ENCODE assay signal across 18 mouse cellular contexts in genomic region chr4:72122343-72122742, GRCm38 (mm10).
DNase-seq lines count a peak whose midpoint lies in the region; ATAC-seq and TF ChIP-seq lines count a peak whose summit lies in the region.
"Had no signal": no experiment of that assay in that cellular context is flagged by ENCODE, and none has a peak within 500 bp of the region (broad histone marks: within the 10 kb centered on the region; RNA-seq: fewer than 3 reads in every experiment).

No protein-coding gene starts in this region.

- no peak overlapping the region for H3K4me3 ChIP-seq in heart, embryonic 11.5 days (ENCODE audit: low read depth, low read length)
- H3K4me3 ChIP-seq in intestine, embryonic 15.5 days (replicated peaks) = no peak overlapping the region
- no peak overlapping the region for H3K4me3 ChIP-seq in lung, embryonic 14.5 days (ENCODE audit: low read depth, low read length)
- H3K4me3 ChIP-seq: forebrain, embryonic 13.5 days; gastrocnemius, adult 2 months; heart, embryonic 13.5 days; neural tube, embryonic 13.5 days had no signal

- no peak overlapping the region for H3K27ac ChIP-seq in heart, embryonic 11.5 days (ENCODE audit: low read depth, low read length)
- H3K27ac ChIP-seq in intestine, embryonic 15.5 days = no peak overlapping the region
- H3K27ac ChIP-seq in lung, embryonic 14.5 days (ENCODE audit: low read depth) = no peak overlapping the region
- H3K27ac ChIP-seq: forebrain, embryonic 13.5 days; gastrocnemius, adult 2 months; heart, embryonic 13.5 days; neural tube, embryonic 13.5 days had no signal

- no peaks in the 10 kb centered on the region for H3K4me1 ChIP-seq in heart, embryonic 11.5 days (ENCODE audit: control insufficient read depth, insufficient read depth, low read length)
- no peaks in the 10 kb centered on the region for H3K4me1 ChIP-seq in intestine, embryonic 15.5 days (replicated peaks)
- no peaks in the 10 kb centered on the region for H3K4me1 ChIP-seq in lung, embryonic 14.5 days (ENCODE audit: insufficient read depth)
- H3K4me1 ChIP-seq: forebrain, embryonic 13.5 days; neural tube, embryonic 13.5 days had no signal

- H3K9me3 ChIP-seq in heart, embryonic 11.5 days (replicated peaks; ENCODE audit: control insufficient read depth, low read length) = no peaks in the 10 kb centered on the region
- H3K9me3 ChIP-seq in intestine, embryonic 15.5 days = no peaks in the 10 kb centered on the region
- no peaks in the 10 kb centered on the region for H3K9me3 ChIP-seq in lung, embryonic 14.5 days (ENCODE audit: low read depth, low read length)
- H3K9me3 ChIP-seq: forebrain, embryonic 13.5 days; heart, embryonic 13.5 days; neural tube, embryonic 13.5 days had no signal

- 44% methylated on average over 2 of the region's 2 CpGs for WGBS in heart, embryonic 11.5 days (ENCODE audit: insufficient replicate concordance)
- 24% methylated on average over 2 of the region's 2 CpGs for WGBS in intestine, embryonic 15.5 days
- WGBS in lung, embryonic 14.5 days = 32% methylated on average over 2 of the region's 2 CpGs

- DNase-seq in heart, postnatal 25 days (ENCODE audit: low spot score) = no peak
- peak; percentile 9 for DNase-seq in R1 (ENCODE audit: low read depth, low spot score)
- peak; percentile 17 for DNase-seq in lung, embryonic 14.5 days
- DNase-seq in natural killer cell, adult 2 months (ENCODE audit: low spot score in 2 of 2) = no peak
- no peak for DNase-seq in cerebellum, postnatal 4 days (ENCODE audit: low spot score in 2 of 2)
- no peak for DNase-seq in MN1 (ENCODE audit: low spot score)
- DNase-seq: adrenal gland, postnatal 25 days; cerebellum, postnatal 36 days; gastrocnemius, adult 2 months; kidney, adult 11 months; kidney, postnatal 14 days; retina, postnatal 1 day; spleen, adult 18-20 months had no signal

- no peak overlapping the region for H3K4me2 ChIP-seq in heart, embryonic 11.5 days
- no peak overlapping the region for H3K4me2 ChIP-seq in intestine, embryonic 15.5 days (replicated peaks)
- no peak overlapping the region for H3K4me2 ChIP-seq in lung, embryonic 14.5 days
- H3K4me2 ChIP-seq: forebrain, embryonic 13.5 days; heart, embryonic 13.5 days; neural tube, embryonic 13.5 days had no signal

- peaks cover 2% of the 10 kb centered on the region; the same call in 1 of the 2 replicates for H3K27me3 ChIP-seq in heart, embryonic 11.5 days (ENCODE audit: control insufficient read depth, insufficient read depth, low read length)
- no peaks in the 10 kb centered on the region for H3K27me3 ChIP-seq in intestine, embryonic 15.5 days (replicated peaks)
- no peaks in the 10 kb centered on the region for H3K27me3 ChIP-seq in lung, embryonic 14.5 days (ENCODE audit: insufficient read depth, low read length)
- H3K27me3 ChIP-seq: forebrain, embryonic 13.5 days; heart, embryonic 13.5 days; neural tube, embryonic 13.5 days had no signal

- H3K36me3 ChIP-seq in heart, embryonic 11.5 days (ENCODE audit: control insufficient read depth, insufficient read depth, low read length) = peaks cover 7% of the 10 kb centered on the region
- H3K36me3 ChIP-seq in intestine, embryonic 15.5 days = peaks cover 14% of the 10 kb centered on the region
- peaks cover 68% of the 10 kb centered on the region for H3K36me3 ChIP-seq in lung, embryonic 14.5 days (ENCODE audit: insufficient read depth)

- ATAC-seq in heart, embryonic 11.5 days (replicated peaks; ENCODE audit: insufficient number of reproducible peaks, low FRiP score, low TSS enrichment) = peak; percentile 42; the same call in 1 of the 2 replicates
- ATAC-seq in intestine, embryonic 15.5 days = 0 out of 2 replicates have a peak, but pooled peaks have one; percentile 43
- peak; percentile 63; the same call in 1 of the 2 replicates for ATAC-seq in lung, embryonic 14.5 days (ENCODE audit: insufficient read depth)
- ATAC-seq: forebrain, embryonic 13.5 days had no signal

- H3K9ac ChIP-seq in heart, embryonic 11.5 days (ENCODE audit: low read depth, low read length) = no peak overlapping the region
- no peak overlapping the region for H3K9ac ChIP-seq in intestine, embryonic 15.5 days
- H3K9ac ChIP-seq in lung, embryonic 14.5 days = no peak overlapping the region
- H3K9ac ChIP-seq: forebrain, embryonic 13.5 days; heart, embryonic 13.5 days; neural tube, embryonic 13.5 days had no signal

- intact Hi-C loops in heart, postnatal 25 days (cut with DNase I) = no loop called here

- TF ChIP-seq CTCF in lung, embryonic 14.5 days (IDR thresholded peaks at IDR 0.05; ENCODE audit: low read depth) = no peak

Comparison
In these comparisons a context has a peak if more than half of its experiments do, and no peak if none do; other contexts are left out.
1. DNase-seq: peak in R1 (single experiment) and lung, embryonic 14.5 days (single experiment); none in heart, postnatal 25 days (single experiment), natural killer cell, adult 2 months (0 of 2), cerebellum, postnatal 4 days (0 of 2) and MN1 (single experiment).
2. Peak in every context shown above with its lines, with median percentiles within 50 percentile points of each other: ATAC-seq.